Mouse (Mus musculus): ENCODE data around the gene Fes.

- TF ChIP-seq GATA1 (IDR thresholded peaks at IDR 0.05; ENCODE audit: low read length) (no peak), TAL1 (IDR thresholded peaks at IDR 0.05; ENCODE audit: low read length) (no peak)
Measured at GRCm38 (mm10) chr7:80339371-80339770, 48.4 kb downstream of the Fes start.
